Mouse (Mus musculus) cerebellum, adult 2 months (tissue): ENCODE measurements around the gene Shc4. TPM values are rescaled to one million over a fixed set of nuclear protein-coding genes. Genes with fewer than 3 reads are reported as not detected.

Experiments used
- DNase-seq, 2 experiments: peaks; one replicate each; pipeline ENCODE4 v3.0.0; 2021
- H3K27ac ChIP-seq: fragments of 200-500 bp; 2 replicates; pipeline ENCODE4 v1.5.1; 2012; ENCODE audit warnings: low read length, control low read depth, inconsistent platforms; ENCODE audit not compliant: insufficient read depth
- H3K27me3 ChIP-seq: fragments of 200-500 bp; 2 replicates; pipeline ENCODE4 v1.6.1; 2012; ENCODE audit warnings: inconsistent platforms, mild to moderate bottlenecking, low read length, moderate library complexity; ENCODE audit not compliant: control insufficient read depth, insufficient read depth
- H3K4me1 ChIP-seq: fragments of 200-500 bp; 2 replicates; pipeline ENCODE4 v1.6.1; 2011; ENCODE audit warnings: low read length; ENCODE audit not compliant: control insufficient read depth, insufficient read depth
- H3K4me3 ChIP-seq: fragments of 200-500 bp; replicated peaks from 2 replicates; pipeline ENCODE3; 2011; ENCODE audit warnings: mild to moderate bottlenecking, low read depth, low read length, control low read depth; ENCODE audit not compliant: insufficient read depth
- CTCF ChIP-seq: fragments of 200-500 bp; IDR thresholded peaks from 2 replicates; pipeline ENCODE4 v1.5.1; 2011; ENCODE audit warnings: low read depth, mild to moderate bottlenecking, control low read depth, low read length, moderate library complexity, borderline replicate concordance; ENCODE audit not compliant: insufficient read depth
- POLR2A ChIP-seq: fragments of 200-500 bp; IDR thresholded peaks from 2 replicates; pipeline ENCODE4 v1.6.1; 2011; ENCODE audit warnings: low read length, control low read depth, borderline replicate concordance; ENCODE audit not compliant: insufficient read depth
- WGBS: fragments of 180-500 bp; shearing (Covaris S2); methylation state at CpG from one replicate; pipeline ENCODE4 v1.1.7; 2018; 5-methylcytosine and 5-hydroxymethylcytosine counted together
- polyA plus RNA-seq: library from polyadenylated mRNA; depleted of rRNA; stranded (reverse); fragments of >200 nt; gene quantifications from 2 replicates; pipeline ENCODE4 v1.2.3, GENCODE M21; 2012

The Shc4 gene
- polyA plus RNA-seq, 1 experiment = 7.0 TPM

- Histone ChIP-seq H3K4me1 (no peaks in the 10 kb centered on the region), H3K4me3 (no peak overlapping the region), H3K27ac (no peak overlapping the region), H3K27me3 (no peaks in the 10 kb centered on the region)
- WGBS = 79% methylated on average over 7 of the region's 7 CpGs
- no peak for DNase-seq
- TF ChIP-seq CTCF = no peak
- no peak for TF ChIP-seq POLR2A
Observed at GRCm38 (mm10) chr2:125683895-125684294, 40.1 kb downstream of the Shc4 start.

DNA sequence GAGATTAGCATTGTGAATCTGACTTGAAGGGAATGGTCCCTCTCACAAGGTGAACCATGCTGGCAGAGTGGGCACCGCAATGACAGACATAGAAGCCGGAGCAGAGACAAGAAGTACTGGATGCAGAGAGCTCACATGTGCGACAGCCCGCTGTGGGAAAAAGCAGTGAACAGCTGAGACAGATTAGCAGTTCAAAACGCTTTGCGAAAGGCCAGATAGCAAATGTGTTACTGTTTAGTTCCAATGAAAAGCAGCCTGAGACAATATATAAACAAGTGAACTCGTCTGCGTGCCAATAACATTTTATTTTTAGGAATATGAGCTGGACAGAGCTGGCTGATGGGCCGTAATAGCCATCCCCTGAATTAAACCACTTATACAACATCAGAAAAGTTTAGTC is 42.1 kb downstream of the Shc4 start:
- 74% methylated on average over 9 of the region's 9 CpGs for WGBS
- no peak overlapping the region for H3K4me3 ChIP-seq
- no peak for DNase-seq
- H3K27ac ChIP-seq = no peak overlapping the region
- H3K4me1 ChIP-seq = no peaks in the 10 kb centered on the region
- no peaks in the 10 kb centered on the region for H3K27me3 ChIP-seq
- TF ChIP-seq POLR2A = no peak
- no peak for TF ChIP-seq CTCF

DNA sequence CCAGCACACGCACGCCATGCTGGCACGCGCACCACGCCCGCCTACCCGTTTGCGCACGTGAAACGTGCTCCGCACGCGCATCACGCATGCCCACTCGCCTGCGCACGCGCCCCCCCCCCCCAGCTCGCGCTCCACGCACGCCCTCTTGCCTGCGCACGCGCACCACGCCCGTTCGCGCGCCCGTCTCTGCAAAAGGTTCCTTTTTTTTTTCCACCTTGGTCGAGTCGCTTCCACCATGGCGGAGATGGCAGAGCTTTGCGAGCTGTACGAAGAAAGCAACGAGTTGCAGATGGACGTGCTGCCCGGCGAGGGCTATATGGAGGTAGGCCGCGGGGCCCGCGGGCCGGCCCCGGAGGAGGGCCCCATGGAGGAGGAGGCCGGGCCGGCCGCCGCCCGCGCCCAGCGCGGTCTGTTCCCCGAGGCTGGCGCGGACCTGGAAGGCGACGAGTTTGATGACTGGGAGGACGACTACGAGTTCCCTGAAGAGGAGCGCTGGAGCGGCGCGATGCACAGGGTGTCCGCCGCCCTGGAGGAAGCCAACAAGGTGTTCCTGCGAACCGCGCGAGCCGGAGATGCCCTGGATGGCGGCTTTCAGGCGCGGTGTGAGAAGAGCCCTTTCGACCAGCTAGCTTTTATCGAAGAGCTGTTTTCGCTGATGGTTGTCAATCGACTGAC is 50.9 kb downstream of the Shc4 start, which contains the start of gene Eid1:
Eid1 (plus strand) TSS at position 139 of the 675 bp plus-strand sequence.
- TF ChIP-seq POLR2A (peak; percentile 84), CTCF (no peak)
- WGBS = under 1% methylated on average over 78 of the region's 79 CpGs
- peak; percentile 88 to 93 for DNase-seq

DNA sequence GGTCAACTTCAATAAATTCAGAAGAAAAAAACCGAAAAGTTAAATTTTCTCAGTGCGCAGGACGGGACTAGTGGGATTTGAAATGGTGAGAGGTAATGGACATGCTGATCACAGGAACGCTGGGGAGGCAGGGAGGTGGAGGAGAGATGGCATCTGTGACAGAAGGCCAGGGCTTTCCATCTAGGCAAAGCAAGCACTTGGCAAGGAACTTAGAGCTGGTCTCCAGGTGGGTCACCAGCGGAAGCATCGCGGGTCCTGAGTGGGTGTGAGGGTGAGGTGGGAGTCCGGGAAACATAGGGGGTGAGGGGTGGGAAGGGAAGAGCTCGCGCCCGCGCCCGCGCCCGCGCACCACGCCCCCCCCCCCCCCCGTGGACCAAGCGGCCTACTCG is 51.4 kb downstream of the Shc4 start:
- H3K4me1 ChIP-seq = peaks cover 5% of the 10 kb centered on the region
- no peaks in the 10 kb centered on the region for H3K27me3 ChIP-seq
- H3K27ac ChIP-seq = peak overlapping the region; percentile 73
- DNase-seq = no peak
- 6% methylated on average over 16 of the region's 20 CpGs for WGBS
- TF ChIP-seq CTCF = no peak
- no peak for TF ChIP-seq POLR2A
- H3K4me3 ChIP-seq = peak overlapping the region; percentile 87

More for the DNA sequence above, 50.9 kb downstream of the Shc4 start, which contains the start of gene Eid1:
- Histone ChIP-seq H3K4me3 (peak within 1 kb of the TSS; percentile 87), H3K4me1 (peaks cover 5% of the 10 kb centered on the region), H3K27ac (peak within 1 kb of the TSS; percentile 84), H3K27me3 (no peaks in the 10 kb centered on the region)

GRCm38 (mm10) chr2:125670846-125671245 is 53.1 kb downstream of the Shc4 start:
- Histone ChIP-seq H3K27me3 (no peaks in the 10 kb centered on the region), H3K4me1 (peaks cover 5% of the 10 kb centered on the region), H3K27ac (no peak overlapping the region), H3K4me3 (no peak overlapping the region)
- no peak for DNase-seq
- TF ChIP-seq CTCF (no peak), POLR2A (no peak)
- 36% methylated on average over 1 of the region's 1 CpGs for WGBS

DNA sequence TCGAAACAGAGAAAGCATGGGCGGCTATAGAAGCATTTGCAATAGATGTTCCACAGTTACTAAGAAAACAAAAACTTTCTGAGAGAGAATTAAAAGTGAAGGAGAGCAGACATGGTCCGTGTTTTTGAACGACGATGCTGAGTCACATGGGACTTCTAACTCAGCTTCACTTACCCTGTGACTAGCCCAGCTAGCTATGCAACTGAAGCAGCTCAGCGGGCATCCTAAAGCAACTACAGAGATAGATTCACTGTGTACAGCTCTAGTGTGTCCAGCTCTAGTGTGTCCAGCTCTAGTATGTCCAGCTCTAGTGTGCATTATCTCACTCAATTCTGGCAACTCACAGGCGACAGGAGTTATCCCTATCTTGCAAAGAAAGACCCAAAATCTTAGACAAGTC is 56.2 kb downstream of the Shc4 start:
- no peak for DNase-seq

GRCm38 (mm10) chr2:125667184-125667583 is 56.8 kb downstream of the Shc4 start:
- DNase-seq = no peak
- Histone ChIP-seq H3K27ac (no peak overlapping the region), H3K4me1 (no peaks in the 10 kb centered on the region), H3K4me3 (no peak overlapping the region), H3K27me3 (no peaks in the 10 kb centered on the region)
- 73% methylated on average over 5 of the region's 5 CpGs for WGBS
- TF ChIP-seq POLR2A (no peak), CTCF (no peak)

More for the DNA sequence above, 56.2 kb downstream of the Shc4 start:
- no peak overlapping the region for H3K4me3 ChIP-seq
- no peaks in the 10 kb centered on the region for H3K4me1 ChIP-seq
- no peak for TF ChIP-seq CTCF
- H3K27me3 ChIP-seq = no peaks in the 10 kb centered on the region
- WGBS = 87% methylated on average over 7 of the region's 7 CpGs
- no peak overlapping the region for H3K27ac ChIP-seq

GRCm38 (mm10) chr2:125666668-125667067 is 57.3 kb downstream of the Shc4 start:
- 69% methylated on average over 4 of the region's 4 CpGs for WGBS
- H3K27ac ChIP-seq = no peak overlapping the region
- no peaks in the 10 kb centered on the region for H3K4me1 ChIP-seq
- no peak for TF ChIP-seq POLR2A
- TF ChIP-seq CTCF = no peak
- no peak overlapping the region for H3K4me3 ChIP-seq
- DNase-seq = no peak
- H3K27me3 ChIP-seq = no peaks in the 10 kb centered on the region

DNA sequence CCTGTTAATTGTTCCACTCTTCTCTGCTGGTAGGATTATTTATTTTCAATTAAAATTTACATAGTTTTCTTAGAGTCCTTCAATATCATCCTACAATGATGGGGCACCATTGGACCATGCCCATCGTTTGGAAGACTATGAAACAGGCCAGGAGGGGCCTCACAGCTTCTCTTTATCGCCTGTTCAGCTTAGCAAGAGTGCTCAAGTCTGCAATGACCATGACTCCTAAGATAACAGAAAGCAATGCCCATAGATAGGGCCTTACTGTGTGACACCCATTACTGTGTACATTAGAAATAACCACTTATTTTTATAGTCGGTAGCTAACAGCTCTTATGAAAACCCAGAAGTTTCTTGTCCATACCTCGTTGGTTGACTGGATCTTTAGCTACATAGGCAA is 58.0 kb downstream of the Shc4 start:
- TF ChIP-seq POLR2A (no peak), CTCF (no peak)
- Histone ChIP-seq H3K27me3 (no peaks in the 10 kb centered on the region), H3K4me1 (no peaks in the 10 kb centered on the region), H3K27ac (no peak overlapping the region), H3K4me3 (no peak overlapping the region)
- DNase-seq = no peak
- WGBS = 89% methylated on average over 4 of the region's 4 CpGs
